In genomic region chr4:117887920-117888319, GRCm38 (mm10) we compare ENCODE assay signal across 7 mouse cellular contexts. TPM values are rescaled to one million over a fixed set of nuclear protein-coding genes. Genes with fewer than 3 reads are reported as not detected.
DNase-seq lines count a peak whose midpoint lies in the region; ATAC-seq and TF ChIP-seq lines count a peak whose summit lies in the region.

No protein-coding gene starts in this region.

- H3K27me3 ChIP-seq in forebrain, embryonic 12.5 days: no peaks in the 10 kb centered on the region
- no peaks in the 10 kb centered on the region for H3K27me3 ChIP-seq in limb, embryonic 10.5 days (ENCODE audit: low read depth, poor library complexity, severe bottlenecking)
- H3K27me3 ChIP-seq in neural tube, embryonic 12.5 days (replicated peaks): no peaks in the 10 kb centered on the region

- H3K27ac ChIP-seq in layer of hippocampus, adult 2 months: peak overlapping the region; percentile 97; the same call in 1 of the 2 replicates
- no peak overlapping the region for H3K27ac ChIP-seq in forebrain, embryonic 12.5 days
- H3K27ac ChIP-seq in limb, embryonic 10.5 days: no peak overlapping the region
- no peak overlapping the region for H3K27ac ChIP-seq in neural tube, embryonic 12.5 days

- intact Hi-C loops in left cerebral cortex, postnatal 14 days (cut with DNase I): no loop called here

- no peak for ATAC-seq in forebrain, embryonic 12.5 days (ENCODE audit: low FRiP score)
- ATAC-seq in neural tube, embryonic 12.5 days (ENCODE audit: low FRiP score, low read depth): no peak

- DNase-seq in layer of hippocampus, adult 2 months (ENCODE audit: low spot score in 2 of 2): no peak
- DNase-seq in layer of hippocampus, adult 9-10 months (ENCODE audit: low spot score): no peak
- no peak for DNase-seq in limb, embryonic 10.5 days (ENCODE audit: low spot score)
- no peak for DNase-seq in left cerebral cortex, postnatal 14 days (ENCODE audit: low spot score in 2 of 2)
- DNase-seq in layer of hippocampus, adult 8-10 months (ENCODE audit: low spot score in 2 of 2): no peak

- WGBS in forebrain, embryonic 12.5 days: 71% methylated on average over 2 of the region's 2 CpGs
- WGBS in limb, embryonic 10.5 days: 77% methylated on average over 2 of the region's 2 CpGs
- WGBS in neural tube, embryonic 12.5 days: 73% methylated on average over 2 of the region's 2 CpGs

- peak overlapping the region; percentile 64 for H3K4me3 ChIP-seq in layer of hippocampus, adult 2 months
- peak overlapping the region; percentile 92; the same call in 1 of the 2 replicates for H3K4me3 ChIP-seq in forebrain, embryonic 12.5 days (replicated peaks)
- peak overlapping the region; percentile 93 for H3K4me3 ChIP-seq in limb, embryonic 10.5 days
- H3K4me3 ChIP-seq in neural tube, embryonic 12.5 days: no peak overlapping the region

- H3K4me1 ChIP-seq in forebrain, embryonic 12.5 days: peaks cover 40% of the 10 kb centered on the region
- peaks cover 47% of the 10 kb centered on the region for H3K4me1 ChIP-seq in limb, embryonic 10.5 days
- peaks cover 29% of the 10 kb centered on the region for H3K4me1 ChIP-seq in neural tube, embryonic 12.5 days

- H3K9me3 ChIP-seq in forebrain, embryonic 12.5 days: no peaks in the 10 kb centered on the region
- no peaks in the 10 kb centered on the region for H3K9me3 ChIP-seq in limb, embryonic 10.5 days (replicated peaks)
- no peaks in the 10 kb centered on the region for H3K9me3 ChIP-seq in neural tube, embryonic 12.5 days

- peak overlapping the region; percentile 89 for H3K4me2 ChIP-seq in forebrain, embryonic 12.5 days
- H3K4me2 ChIP-seq in neural tube, embryonic 12.5 days (replicated peaks): peak overlapping the region; percentile 91

- peaks cover 37% of the 10 kb centered on the region for H3K36me3 ChIP-seq in forebrain, embryonic 12.5 days (replicated peaks)
- H3K36me3 ChIP-seq in limb, embryonic 10.5 days: peaks cover 42% of the 10 kb centered on the region
- H3K36me3 ChIP-seq in neural tube, embryonic 12.5 days: peaks cover 32% of the 10 kb centered on the region

- TF ChIP-seq CTCF in layer of hippocampus, adult 2 months (conservative IDR thresholded peaks at IDR 0.05): no peak

- no peak overlapping the region for H3K9ac ChIP-seq in forebrain, embryonic 12.5 days
- no peak overlapping the region for H3K9ac ChIP-seq in neural tube, embryonic 12.5 days

RNA-seq across cellular contexts. Expression of gene Atp6v0b, which starts 0.8 kb away (rescaled TPM):
- total RNA-seq in layer of hippocampus, adult 2 months (2021): 100 to 1,000 TPM; 411 to 424 TPM
- polyA plus RNA-seq in forebrain, embryonic 12.5 days (2016; fragmentation: Nextera tagmentation; extraction: Ambion mirVana): 233 TPM in 2 replicates
- polyA plus RNA-seq in limb, embryonic 10.5 days (2016; fragmentation: Nextera tagmentation; extraction: Ambion mirVana): 143 and 147 TPM in 2 replicates
- polyA plus RNA-seq in neural tube, embryonic 12.5 days (2016; fragmentation: Nextera tagmentation; extraction: Ambion mirVana): 308 and 323 TPM in 2 replicates
- 100 to 1,000 TPM; 486 to 488 TPM for total RNA-seq in left cerebral cortex, postnatal 14 days (2021)
- total RNA-seq in layer of hippocampus, adult 8-10 months (2022): 100 to 1,000 TPM; 406 to 438 (median 423) TPM

RNA-seq across cellular contexts. Expression of gene Dph2, which starts 3.9 kb away (rescaled TPM):
- 10 to 100 TPM; 10.1 to 12.1 TPM for total RNA-seq in layer of hippocampus, adult 2 months (2021)
- 26.7 and 27.0 TPM in 2 replicates for polyA plus RNA-seq in forebrain, embryonic 12.5 days (2016; fragmentation: Nextera tagmentation; extraction: Ambion mirVana)
- polyA plus RNA-seq in limb, embryonic 10.5 days (2016; fragmentation: Nextera tagmentation; extraction: Ambion mirVana): 22.7 and 25.1 TPM in 2 replicates
- 23.0 and 27.5 TPM in 2 replicates for polyA plus RNA-seq in neural tube, embryonic 12.5 days (2016; fragmentation: Nextera tagmentation; extraction: Ambion mirVana)
- 1 to 10 TPM; 9.0 to 9.1 TPM for total RNA-seq in left cerebral cortex, postnatal 14 days (2021)
- 10 to 100 TPM in 3 of 4 experiments, 1 to 10 TPM in 1; 9.0 to 11.5 (median 11.0) TPM for total RNA-seq in layer of hippocampus, adult 8-10 months (2022)

RNA-seq across cellular contexts. Expression of gene B4galt2, which starts 4.6 kb away (rescaled TPM):
- 10 to 100 TPM; 58.6 to 61.3 TPM for total RNA-seq in layer of hippocampus, adult 2 months (2021)
- 36.4 and 36.9 TPM in 2 replicates for polyA plus RNA-seq in forebrain, embryonic 12.5 days (2016; fragmentation: Nextera tagmentation; extraction: Ambion mirVana)
- polyA plus RNA-seq in limb, embryonic 10.5 days (2016; fragmentation: Nextera tagmentation; extraction: Ambion mirVana): 22.8 and 26.2 TPM in 2 replicates
- polyA plus RNA-seq in neural tube, embryonic 12.5 days (2016; fragmentation: Nextera tagmentation; extraction: Ambion mirVana): 44.5 and 46.9 TPM in 2 replicates
- 100 to 1,000 TPM; 136 to 144 TPM for total RNA-seq in left cerebral cortex, postnatal 14 days (2021)
- 10 to 100 TPM; 59.6 to 64.5 (median 63.4) TPM for total RNA-seq in layer of hippocampus, adult 8-10 months (2022)

RNA-seq across cellular contexts. Expression of gene Ccdc24, which starts 15.6 kb away (rescaled TPM):
- total RNA-seq in layer of hippocampus, adult 2 months (2021): 1 to 10 TPM in 1 of 2 experiments, under 1 TPM in 1; 0.79 to 2.0 TPM
- polyA plus RNA-seq in forebrain, embryonic 12.5 days (2016; fragmentation: Nextera tagmentation; extraction: Ambion mirVana): 1.8 and 2.1 TPM in 2 replicates
- polyA plus RNA-seq in limb, embryonic 10.5 days (2016; fragmentation: Nextera tagmentation; extraction: Ambion mirVana): 0.96 and 1.3 TPM in 2 replicates
- polyA plus RNA-seq in neural tube, embryonic 12.5 days (2016; fragmentation: Nextera tagmentation; extraction: Ambion mirVana): 1.4 and 2.7 TPM in 2 replicates
- total RNA-seq in left cerebral cortex, postnatal 14 days (2021): 1 to 10 TPM; 2.1 to 2.8 TPM
- 1 to 10 TPM in 1 of 4 experiments, under 1 TPM in 3; 0.72 to 1.1 (median 0.83) TPM for total RNA-seq in layer of hippocampus, adult 8-10 months (2022)

RNA-seq across cellular contexts. Expression of gene Ipo13, which starts 26.9 kb away (rescaled TPM):
- total RNA-seq in layer of hippocampus, adult 2 months (2021): 100 to 1,000 TPM; 133 to 138 TPM
- 70.8 and 71.4 TPM in 2 replicates for polyA plus RNA-seq in forebrain, embryonic 12.5 days (2016; fragmentation: Nextera tagmentation; extraction: Ambion mirVana)
- polyA plus RNA-seq in limb, embryonic 10.5 days (2016; fragmentation: Nextera tagmentation; extraction: Ambion mirVana): 56.0 and 56.7 TPM in 2 replicates
- polyA plus RNA-seq in neural tube, embryonic 12.5 days (2016; fragmentation: Nextera tagmentation; extraction: Ambion mirVana): 65.7 and 68.5 TPM in 2 replicates
- 100 to 1,000 TPM; 124 to 125 TPM for total RNA-seq in left cerebral cortex, postnatal 14 days (2021)
- 100 to 1,000 TPM; 127 to 140 (median 130) TPM for total RNA-seq in layer of hippocampus, adult 8-10 months (2022)
